Mouse (Mus musculus) thymus, adult 2 months (tissue): ENCODE data around the gene Grm4.

Experiments used
- CTCF ChIP-seq: fragments of 200-500 bp; IDR thresholded peaks from 2 replicates; pipeline ENCODE4 v1.5.1; 2012; ENCODE audit warnings: mild to moderate bottlenecking, control low read depth, low read length, moderate library complexity, borderline replicate concordance; ENCODE audit not compliant: control insufficient read depth, poor library complexity, insufficient read depth; ENCODE audit errors: extremely low read depth
- POLR2A ChIP-seq: fragments of 200-500 bp; IDR thresholded peaks from 2 replicates; pipeline ENCODE4 v1.6.1; 2012; ENCODE audit warnings: mild to moderate bottlenecking, low read length, control low read depth, moderate library complexity; ENCODE audit not compliant: control insufficient read depth, poor library complexity, insufficient read depth; ENCODE audit errors: extremely low read depth

DNA sequence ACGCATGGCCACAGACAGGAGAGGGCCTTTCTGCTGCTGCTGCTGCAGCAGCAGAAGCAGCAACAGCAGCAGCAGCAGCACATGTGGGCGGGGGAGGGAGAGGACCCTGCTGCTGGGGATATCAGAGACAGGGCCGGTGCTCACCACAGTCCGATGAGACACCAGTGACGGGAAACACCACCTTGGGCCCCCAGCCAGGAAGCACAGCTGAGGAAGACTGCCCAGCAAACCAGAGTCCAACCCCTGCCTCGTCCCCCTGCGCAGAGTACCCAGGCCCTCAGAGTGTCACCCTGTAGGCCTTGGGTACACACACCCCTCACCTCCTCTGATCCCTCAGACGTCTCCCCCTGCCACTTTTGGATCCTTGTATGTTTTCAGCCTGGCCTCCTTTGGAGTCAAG, 35.3 kb downstream of the Grm4 start:
- TF ChIP-seq CTCF (no peak), POLR2A (no peak)
